Mouse (Mus musculus) thymus, adult 2 months (tissue): ENCODE results near the gene Taf1d.

Experiments used
- CTCF ChIP-seq: fragments of 200-500 bp; IDR thresholded peaks from 2 replicates; pipeline ENCODE4 v1.5.1; 2012; ENCODE audit warnings: mild to moderate bottlenecking, control low read depth, low read length, moderate library complexity, borderline replicate concordance; ENCODE audit not compliant: control insufficient read depth, poor library complexity, insufficient read depth; ENCODE audit errors: extremely low read depth
- POLR2A ChIP-seq: fragments of 200-500 bp; IDR thresholded peaks from 2 replicates; pipeline ENCODE4 v1.6.1; 2012; ENCODE audit warnings: mild to moderate bottlenecking, low read length, control low read depth, moderate library complexity; ENCODE audit not compliant: control insufficient read depth, poor library complexity, insufficient read depth; ENCODE audit errors: extremely low read depth

- TF ChIP-seq POLR2A: peak; percentile 96
- TF ChIP-seq CTCF: peak; percentile 65; the same call in 1 of the 2 replicates
Measured at GRCm38 (mm10) chr9:15357484-15358275, 51.7 kb downstream of the Taf1d start, which contains the start of gene Cep295.
